Mouse (Mus musculus) embryo, embryonic 10.5 days (tissue): Measurements from ENCODE around the gene Gm14180.
"Not testable (repeated sequence)": the region's sequence is repeated elsewhere in the genome, so short reads cannot be mapped to it uniquely, and the experiment has no call there.

Source experiments
- DNase-seq: peaks from one replicate; pipeline ENCODE4 v3.0.0-alpha.2; 2015; ENCODE audit warnings: low spot score

Gm14180 gene

DNA sequence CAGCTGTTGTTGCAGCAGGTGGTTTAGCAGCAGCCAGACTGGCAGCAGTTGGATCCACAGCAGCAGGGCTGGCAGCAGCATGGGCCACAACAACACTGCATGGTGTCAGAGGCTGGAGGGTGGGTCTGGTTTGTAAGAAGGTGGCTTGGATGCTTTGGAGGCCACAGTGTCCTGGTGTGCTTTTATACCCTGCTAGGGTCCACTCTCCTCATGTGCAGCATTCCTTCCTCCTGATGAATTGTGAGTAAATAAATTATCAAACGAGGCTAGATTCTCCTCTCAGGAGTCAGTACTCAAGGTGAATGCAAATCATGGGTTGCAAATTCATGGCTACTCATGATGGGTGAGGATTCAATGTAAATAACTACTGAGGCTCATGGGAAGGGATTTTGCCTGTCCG, at the start of gene Gm14180:
Gm14180 (minus strand) TSS at position 101 of the 400 bp plus-strand sequence.
- DNase-seq, result no peak

DNA sequence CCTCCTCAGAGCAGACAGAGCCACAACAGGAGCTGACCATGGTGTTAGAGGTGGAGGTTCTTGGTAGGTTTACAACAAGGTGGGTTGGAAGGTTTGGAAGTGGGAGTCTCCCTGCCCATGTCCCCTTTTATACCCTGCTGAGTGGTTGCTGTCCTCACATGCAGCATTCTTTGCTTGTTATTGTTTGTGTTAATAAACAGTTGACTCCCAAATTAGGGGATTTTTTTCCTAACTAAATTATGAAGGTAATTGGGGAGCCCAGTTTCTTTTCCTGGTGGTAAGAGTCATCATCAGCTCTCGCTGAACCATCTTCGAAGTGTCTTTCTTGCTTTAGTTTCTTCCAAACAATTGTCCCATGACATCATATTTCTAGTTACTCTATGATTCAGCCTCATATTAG, 46.5 kb upstream of the Gm14180 start, which contains the start of gene Krtap4-8:
Krtap4-8 (minus strand) TSS at position 101 of the 400 bp plus-strand sequence.
- no peak for DNase-seq

DNA sequence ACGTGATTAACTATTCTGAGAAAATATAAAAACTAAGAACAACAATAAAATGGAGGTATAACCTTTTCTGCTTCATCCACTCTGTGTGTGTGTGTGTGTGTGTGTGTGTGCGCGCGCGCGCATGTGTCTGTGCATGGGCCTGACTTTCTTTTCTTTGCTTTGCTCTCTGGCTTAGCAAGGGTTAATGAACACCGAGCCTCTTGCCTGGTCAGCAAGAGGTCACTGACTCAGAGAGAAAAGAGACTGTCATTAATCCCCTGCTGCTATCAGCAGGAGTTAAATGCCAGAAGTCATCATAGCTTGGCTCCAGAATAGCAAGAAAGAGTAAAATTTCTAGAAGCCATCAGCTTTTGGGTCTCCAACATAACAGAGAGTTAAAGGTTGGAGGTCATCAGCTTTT, 44.3 kb upstream of the Gm14180 start:
- DNase-seq, result peak; percentile 66

DNA sequence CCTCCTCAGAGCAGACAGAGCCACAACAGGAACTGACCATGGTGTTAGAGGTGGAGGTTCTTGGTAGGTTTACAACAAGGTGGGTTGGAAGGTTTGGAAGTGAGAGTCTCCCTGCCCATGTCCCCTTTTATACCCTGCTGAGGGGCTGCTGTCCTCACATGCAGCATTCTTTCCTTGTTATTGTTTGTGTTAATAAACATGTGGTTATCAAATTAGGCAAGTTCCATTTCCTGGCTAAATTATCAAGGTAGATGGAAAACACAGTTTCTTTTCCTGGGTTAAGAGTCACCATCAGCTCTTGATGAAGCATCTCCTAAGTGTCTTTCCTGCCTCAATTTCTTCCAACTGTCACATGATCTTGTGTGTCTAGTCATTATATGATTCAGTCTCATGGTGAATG, 38.7 kb upstream of the Gm14180 start, which contains the start of gene Gm11595:
Gm11595 (minus strand) TSS at position 101 of the 400 bp plus-strand sequence.
- DNase-seq, result not testable (repeated sequence)

DNA sequence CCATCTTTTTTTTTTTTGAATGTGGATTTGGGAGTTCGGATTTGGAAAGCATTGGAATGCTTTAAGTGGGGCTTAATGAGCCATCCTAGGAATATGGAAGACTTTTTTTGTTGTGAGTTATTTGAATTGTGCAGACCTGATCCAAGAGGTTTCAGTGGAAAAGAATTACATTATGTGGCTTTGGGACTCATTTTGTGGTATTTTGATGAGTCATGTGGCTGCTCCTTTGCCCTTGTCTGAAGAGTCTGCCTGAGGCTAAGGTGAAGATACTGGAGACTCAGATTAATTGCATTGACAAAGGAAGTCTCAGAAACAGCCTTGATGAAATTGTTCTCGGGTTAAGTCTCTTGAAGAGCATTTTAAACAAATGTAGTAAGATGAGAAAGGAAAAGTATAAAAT, 34.3 kb upstream of the Gm14180 start:
- no peak for DNase-seq

DNA sequence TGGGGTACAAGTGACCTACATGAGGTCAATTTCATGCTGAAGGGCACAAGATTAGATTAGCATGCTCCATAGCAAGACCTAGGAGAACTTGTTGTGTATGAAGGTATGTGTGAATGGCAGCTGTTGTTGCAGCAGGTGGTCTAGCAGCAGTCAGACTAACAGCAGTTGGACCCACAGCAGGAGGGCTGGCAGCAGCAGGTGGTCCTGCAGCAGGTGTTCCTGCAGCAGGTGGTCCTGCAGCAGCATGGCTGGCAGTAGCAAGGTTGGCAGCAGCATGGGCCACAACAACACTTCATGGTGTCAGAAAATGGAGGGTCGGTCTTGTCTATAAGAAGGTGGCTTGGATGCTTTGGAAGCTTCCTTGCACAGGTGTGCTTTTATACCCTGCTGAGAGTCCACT, 24.8 kb upstream of the Gm14180 start:
- no peak for DNase-seq

DNA sequence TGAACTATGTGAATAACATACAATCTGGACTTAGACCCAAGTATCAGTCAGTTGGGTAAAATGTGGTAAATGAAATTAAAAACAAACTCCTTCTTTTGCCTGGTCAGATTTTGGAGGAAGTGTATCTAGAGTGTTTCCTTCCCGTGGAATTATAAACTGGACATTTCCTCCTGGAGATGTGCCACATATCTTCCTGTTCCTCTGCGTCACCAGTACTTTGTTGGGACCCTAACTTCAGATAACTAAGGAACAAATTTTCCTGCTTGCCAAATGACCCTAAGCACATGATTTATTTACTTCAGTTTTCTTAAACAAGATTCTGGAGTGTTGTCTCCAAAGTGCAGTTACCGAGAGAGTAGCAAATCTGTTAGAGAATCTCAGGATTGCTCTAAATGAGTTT, 9.9 kb upstream of the Gm14180 start:
- no peak for DNase-seq

DNA sequence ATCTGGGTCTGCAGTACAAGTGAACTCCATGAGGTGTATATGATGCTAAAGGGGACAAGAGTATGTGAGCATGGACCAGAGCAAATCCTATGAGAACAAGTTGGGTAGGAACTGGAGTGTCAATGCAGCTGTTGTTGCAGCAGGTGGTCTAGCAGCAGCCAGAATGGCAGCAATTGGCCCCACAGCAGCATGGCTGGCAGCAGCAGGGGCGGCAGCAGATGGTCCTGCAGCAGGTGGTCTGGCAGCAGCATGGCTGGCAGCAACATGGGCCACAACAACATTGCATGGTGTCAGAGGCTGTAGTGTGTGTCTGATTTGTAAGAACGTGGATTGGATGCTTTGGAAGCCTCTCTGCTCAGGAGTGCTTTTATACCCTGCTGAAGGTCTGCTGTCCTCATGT, 10.0 kb downstream of the Gm14180 start:
- DNase-seq, result no peak

DNA sequence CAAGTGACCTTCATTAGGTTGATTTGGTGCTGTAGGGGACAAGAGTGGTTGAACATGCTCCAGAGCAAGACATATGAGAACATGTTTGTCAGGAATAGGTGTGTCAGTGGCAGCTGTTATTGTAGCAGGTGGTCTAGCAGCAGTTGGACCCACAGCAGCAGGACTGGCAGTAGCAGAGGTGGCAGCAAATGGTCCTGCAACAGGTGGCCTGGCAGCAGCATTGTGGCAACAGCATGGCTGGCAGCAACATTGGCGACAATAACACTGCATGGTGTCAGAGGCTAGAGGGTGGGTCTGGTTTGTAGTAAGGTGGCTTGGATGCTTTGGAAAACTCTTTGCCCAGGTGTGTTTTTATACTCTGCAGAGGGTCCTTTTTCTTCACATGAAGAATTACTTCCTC, 15.3 kb downstream of the Gm14180 start:
- no peak for DNase-seq

DNA sequence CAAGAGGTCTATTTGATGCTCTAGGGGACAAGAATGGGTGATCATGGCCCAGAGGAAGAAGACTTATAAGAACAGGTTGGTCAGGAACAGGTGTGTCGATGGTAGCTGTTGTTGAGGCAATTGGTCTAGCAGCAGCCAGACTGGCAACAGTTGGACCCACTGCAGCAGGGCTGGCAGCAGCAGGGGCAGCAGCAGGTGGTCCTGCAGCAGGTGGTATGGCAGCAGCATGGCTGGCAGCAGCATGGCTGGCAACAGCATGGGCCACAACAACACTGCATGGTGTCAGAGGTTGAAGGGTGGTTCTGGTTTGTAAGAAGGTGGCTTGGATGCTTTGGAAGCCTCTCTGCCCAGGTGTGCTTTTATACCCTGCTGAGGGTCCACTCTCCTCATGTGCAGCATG, 43.6 kb downstream of the Gm14180 start, which contains the start of gene Gm14190:
Gm14190 (minus strand) TSS at position 278 of the 400 bp plus-strand sequence.
- DNase-seq, result no peak

DNA sequence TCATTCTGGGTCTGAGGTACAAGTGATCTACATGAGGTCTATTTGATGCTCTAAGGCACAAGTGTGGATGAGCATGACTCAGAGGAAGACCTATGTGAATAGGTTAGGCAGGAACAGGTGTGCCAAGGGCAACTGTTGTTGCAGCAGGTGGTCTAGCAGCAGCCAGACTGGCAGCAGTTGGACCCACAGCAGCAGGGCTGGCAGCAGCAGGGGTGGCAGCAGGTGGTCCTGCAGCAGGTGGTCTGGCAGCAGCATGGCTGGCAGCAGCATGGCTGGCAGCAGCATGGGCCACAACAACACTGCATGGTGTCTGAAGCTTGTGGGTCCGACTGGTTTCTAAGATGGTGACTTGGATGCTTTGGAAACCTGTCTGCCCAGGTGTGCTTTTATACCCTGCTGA, 48.9 kb downstream of the Gm14180 start:
- DNase-seq, result not testable (repeated sequence)
